Mouse (Mus musculus): ENCODE measurements around the gene Tvp23b.

DNA sequence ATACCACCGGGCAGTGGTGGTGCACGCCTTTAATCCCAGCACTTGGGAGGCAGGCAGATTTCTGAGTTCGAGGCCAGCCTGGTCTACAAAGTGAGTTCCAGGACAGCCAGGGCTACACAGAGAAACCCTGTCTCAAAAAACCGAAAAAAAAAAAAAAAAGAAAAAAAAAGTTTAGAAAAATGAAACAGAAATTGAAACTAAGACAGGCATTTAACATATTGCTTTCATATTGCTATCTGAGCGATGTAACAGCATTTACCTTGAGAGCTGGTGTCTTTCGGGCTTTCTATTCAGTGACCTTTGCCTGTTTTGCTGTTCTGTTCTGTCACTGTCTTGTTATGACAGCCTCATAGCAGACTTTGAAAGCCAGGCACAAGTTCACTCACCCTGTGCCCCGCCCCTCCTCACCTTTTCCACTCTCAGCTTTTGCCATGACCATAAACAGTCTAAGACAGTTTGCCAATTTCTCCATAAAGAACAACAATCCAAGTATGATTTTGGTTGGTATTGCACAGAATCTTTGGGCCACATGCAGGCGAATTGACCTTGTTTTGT is 78.4 kb downstream of the Tvp23b start:
- TF ChIP-seq CTCF (IDR thresholded peaks at IDR 0.05) (no peak), EP300 (IDR thresholded peaks at IDR 0.05) (no peak)

Data from lung, postnatal 0 days (tissue).